Mouse (Mus musculus): ENCODE results near the gene Bcam. TPM values are rescaled to one million over a fixed set of nuclear protein-coding genes. Genes with fewer than 3 reads are reported as not detected.

The Bcam gene
- polyA plus RNA-seq, 1 experiment from 2014 or later, result 5.8 TPM

DNA sequence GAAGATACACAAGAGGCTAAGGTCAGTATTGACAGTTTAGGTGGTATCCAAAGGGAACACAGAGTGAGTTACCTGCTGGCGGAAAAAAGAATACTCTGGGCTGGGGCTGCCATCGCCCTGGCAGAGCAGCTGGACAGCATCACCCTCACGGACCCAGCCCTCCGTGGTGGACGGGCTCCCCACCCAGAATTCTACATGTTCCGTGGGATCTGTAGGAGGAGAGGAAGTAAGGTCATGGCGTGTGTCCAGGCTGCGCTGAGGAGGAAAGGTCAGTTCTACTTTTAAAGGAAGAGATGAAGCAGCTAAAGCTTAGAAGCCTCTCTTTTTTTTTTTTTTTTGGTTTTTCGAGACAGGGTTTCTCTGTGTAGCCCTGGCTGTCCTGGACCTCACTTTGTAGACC lies 6.2 kb downstream of the Bcam start:
- H3K4me2 ChIP-seq (ENCODE audit: low read length), result no peak overlapping the region
- 94% methylated on average over 8 of the region's 9 CpGs for WGBS
- no peaks in the 10 kb centered on the region for H3K4me1 ChIP-seq (ENCODE audit: control insufficient read depth, insufficient read depth, low read length)
- no peak overlapping the region for H3K27ac ChIP-seq (ENCODE audit: low read depth, low read length)
- no peak for ATAC-seq
- no peaks in the 10 kb centered on the region for H3K9me3 ChIP-seq (replicated peaks; ENCODE audit: control insufficient read depth, low read length)
- H3K9ac ChIP-seq (ENCODE audit: low read length), result no peak overlapping the region
- no peaks in the 10 kb centered on the region for H3K36me3 ChIP-seq (ENCODE audit: control insufficient read depth, insufficient read depth, low read length)
- H3K27me3 ChIP-seq (replicated peaks; ENCODE audit: control insufficient read depth, insufficient read depth, low read length), result peaks cover 7% of the 10 kb centered on the region; the same call in 1 of the 2 replicates
- no peak overlapping the region for H3K4me3 ChIP-seq (ENCODE audit: low read depth, low read length)
- DNase-seq (ENCODE audit: low spot score), result no peak

DNA sequence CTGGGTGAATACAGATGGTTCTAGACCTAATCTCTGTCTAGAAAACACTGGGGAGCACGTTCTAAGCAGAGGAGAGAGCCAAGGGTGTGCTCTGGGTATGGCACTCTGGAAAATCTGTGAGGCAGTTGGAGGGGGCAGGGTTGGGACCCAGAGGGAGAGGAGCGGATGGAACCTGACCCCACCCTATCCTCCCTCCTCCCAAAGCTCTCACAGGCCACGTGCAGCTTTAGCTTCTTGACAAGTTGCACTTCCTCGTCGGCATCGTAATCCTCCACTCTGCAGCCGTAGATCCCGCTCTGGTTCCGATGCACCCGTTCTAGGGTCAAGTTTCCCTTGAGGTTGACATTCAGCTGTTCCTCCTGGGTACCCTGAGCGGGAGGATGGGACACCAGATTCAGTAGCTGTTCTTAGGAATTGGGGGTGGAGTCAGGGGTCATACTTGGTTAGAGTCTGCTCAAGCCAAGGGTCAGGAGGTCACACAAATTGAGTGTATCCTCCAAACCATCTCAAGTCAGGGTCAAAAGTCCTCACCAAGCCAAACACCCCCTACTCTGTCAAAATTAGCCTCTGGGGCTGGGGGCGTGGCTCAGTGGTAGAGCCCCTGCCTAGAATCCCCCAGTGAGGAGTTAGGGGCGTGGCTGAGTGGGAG lies 6.9 kb downstream of the Bcam start:
- 87% methylated on average over 13 of the region's 13 CpGs for WGBS

DNA sequence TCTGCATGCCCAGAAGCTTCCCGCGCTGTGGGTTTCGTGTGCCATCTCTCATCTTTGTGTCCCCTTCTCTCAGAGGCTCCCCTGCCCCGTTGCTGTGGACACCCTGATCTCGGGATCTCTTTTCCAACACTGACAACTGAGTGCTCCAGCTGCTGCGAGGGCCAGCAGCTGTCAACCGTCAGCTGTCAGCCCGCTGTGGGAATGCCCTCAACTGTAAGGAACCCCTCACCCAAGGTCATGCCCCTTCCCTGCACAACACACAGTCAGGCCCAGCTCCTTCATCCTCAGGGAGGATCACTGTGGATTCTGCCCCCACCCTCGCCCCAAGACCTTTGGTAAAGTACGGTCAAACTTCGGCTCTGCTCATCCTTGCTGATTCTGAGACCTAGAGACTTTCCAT lies 8.5 kb downstream of the Bcam start:
- H3K4me1 ChIP-seq (ENCODE audit: control insufficient read depth, insufficient read depth, low read length), result no peaks in the 10 kb centered on the region
- H3K27ac ChIP-seq (ENCODE audit: low read depth, low read length), result no peak overlapping the region
- no peak overlapping the region for H3K4me2 ChIP-seq (ENCODE audit: low read length)
- no peak overlapping the region for H3K4me3 ChIP-seq (ENCODE audit: low read depth, low read length)
- no peak for ATAC-seq
- H3K36me3 ChIP-seq (ENCODE audit: control insufficient read depth, insufficient read depth, low read length), result no peaks in the 10 kb centered on the region
- no peaks in the 10 kb centered on the region for H3K27me3 ChIP-seq (replicated peaks; ENCODE audit: control insufficient read depth, insufficient read depth, low read length)
- 90% methylated on average over 11 of the region's 11 CpGs for WGBS
- no peaks in the 10 kb centered on the region for H3K9me3 ChIP-seq (replicated peaks; ENCODE audit: control insufficient read depth, low read length)
- no peak overlapping the region for H3K9ac ChIP-seq (ENCODE audit: low read length)
- DNase-seq (ENCODE audit: low spot score), result no peak

More for the DNA sequence above, 6.9 kb downstream of the Bcam start:
- Histone ChIP-seq H3K9me3 (replicated peaks; ENCODE audit: control insufficient read depth, low read length) (no peaks in the 10 kb centered on the region), H3K27me3 (replicated peaks; ENCODE audit: control insufficient read depth, insufficient read depth, low read length) (peaks cover 2% of the 10 kb centered on the region; the same call in 1 of the 2 replicates), H3K4me2 (ENCODE audit: low read length) (no peak overlapping the region), H3K4me3 (ENCODE audit: low read depth, low read length) (no peak overlapping the region), H3K27ac (ENCODE audit: low read depth, low read length) (no peak overlapping the region), H3K4me1 (ENCODE audit: control insufficient read depth, insufficient read depth, low read length) (no peaks in the 10 kb centered on the region), H3K9ac (ENCODE audit: low read length) (no peak overlapping the region), H3K36me3 (ENCODE audit: control insufficient read depth, insufficient read depth, low read length) (no peaks in the 10 kb centered on the region)
- ATAC-seq, result no peak
- no peak for DNase-seq (ENCODE audit: low spot score)

DNA sequence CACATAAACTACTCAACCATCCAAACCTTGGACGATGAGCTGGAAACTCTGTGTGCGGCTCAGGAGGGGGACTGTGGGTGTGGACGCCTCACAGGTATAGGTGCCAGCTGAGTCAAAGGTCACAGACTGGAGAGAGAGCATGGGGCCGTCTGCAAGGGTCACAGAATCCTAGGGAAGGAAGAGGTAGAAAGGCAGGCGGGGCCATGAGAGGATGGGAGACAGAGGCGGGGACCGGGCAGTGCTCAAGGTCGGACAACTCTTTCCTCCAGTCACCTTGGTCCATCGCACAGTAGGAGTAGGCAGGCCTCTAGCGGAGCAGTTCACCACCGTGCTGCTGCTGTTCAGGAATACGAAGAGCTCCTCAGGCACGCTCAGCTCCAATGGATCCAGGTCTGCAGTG lies 10.8 kb downstream of the Bcam start:
- 90% methylated on average over 13 of the region's 13 CpGs for WGBS
- ATAC-seq (no peak), DNase-seq (ENCODE audit: low spot score) (no peak)
- H3K4me3 ChIP-seq (ENCODE audit: low read depth, low read length), result no peak overlapping the region
- no peaks in the 10 kb centered on the region for H3K9me3 ChIP-seq (replicated peaks; ENCODE audit: control insufficient read depth, low read length)
- H3K4me2 ChIP-seq (ENCODE audit: low read length), result no peak overlapping the region
- no peaks in the 10 kb centered on the region for H3K27me3 ChIP-seq (replicated peaks; ENCODE audit: control insufficient read depth, insufficient read depth, low read length)
- H3K36me3 ChIP-seq (ENCODE audit: control insufficient read depth, insufficient read depth, low read length), result no peaks in the 10 kb centered on the region
- H3K9ac ChIP-seq (ENCODE audit: low read length), result no peak overlapping the region
- H3K4me1 ChIP-seq (ENCODE audit: control insufficient read depth, insufficient read depth, low read length), result no peaks in the 10 kb centered on the region
- H3K27ac ChIP-seq (ENCODE audit: low read depth, low read length), result no peak overlapping the region

DNA sequence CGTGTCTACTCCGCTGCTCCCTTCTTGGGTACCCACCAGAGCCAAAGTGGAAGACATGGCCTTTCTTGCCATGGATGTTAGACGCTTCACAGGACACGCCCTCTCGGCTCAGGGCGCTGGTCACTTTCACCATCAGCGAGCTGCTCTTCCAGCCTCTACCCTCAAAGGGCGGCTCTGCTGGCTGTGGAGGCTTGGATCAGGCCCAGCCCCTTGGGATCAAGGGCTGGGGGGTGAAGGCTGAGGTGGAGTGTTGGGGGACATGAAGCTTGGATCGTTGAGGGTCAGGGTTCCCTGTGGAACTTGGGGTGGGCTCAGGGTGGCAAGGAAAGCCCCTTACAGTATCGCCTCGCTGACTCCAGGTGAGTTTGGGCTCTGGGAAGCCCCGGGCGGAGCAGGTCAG lies 12.2 kb downstream of the Bcam start:
- Histone ChIP-seq H3K27me3 (replicated peaks; ENCODE audit: control insufficient read depth, insufficient read depth, low read length) (no peaks in the 10 kb centered on the region), H3K4me1 (ENCODE audit: control insufficient read depth, insufficient read depth, low read length) (no peaks in the 10 kb centered on the region), H3K9me3 (replicated peaks; ENCODE audit: control insufficient read depth, low read length) (no peaks in the 10 kb centered on the region), H3K4me2 (ENCODE audit: low read length) (no peak overlapping the region), H3K4me3 (ENCODE audit: low read depth, low read length) (no peak overlapping the region), H3K9ac (ENCODE audit: low read length) (no peak overlapping the region), H3K36me3 (ENCODE audit: control insufficient read depth, insufficient read depth, low read length) (no peaks in the 10 kb centered on the region), H3K27ac (ENCODE audit: low read depth, low read length) (no peak overlapping the region)
- ATAC-seq (no peak), DNase-seq (ENCODE audit: low spot score) (no peak)
- WGBS, result 91% methylated on average over 13 of the region's 13 CpGs

DNA sequence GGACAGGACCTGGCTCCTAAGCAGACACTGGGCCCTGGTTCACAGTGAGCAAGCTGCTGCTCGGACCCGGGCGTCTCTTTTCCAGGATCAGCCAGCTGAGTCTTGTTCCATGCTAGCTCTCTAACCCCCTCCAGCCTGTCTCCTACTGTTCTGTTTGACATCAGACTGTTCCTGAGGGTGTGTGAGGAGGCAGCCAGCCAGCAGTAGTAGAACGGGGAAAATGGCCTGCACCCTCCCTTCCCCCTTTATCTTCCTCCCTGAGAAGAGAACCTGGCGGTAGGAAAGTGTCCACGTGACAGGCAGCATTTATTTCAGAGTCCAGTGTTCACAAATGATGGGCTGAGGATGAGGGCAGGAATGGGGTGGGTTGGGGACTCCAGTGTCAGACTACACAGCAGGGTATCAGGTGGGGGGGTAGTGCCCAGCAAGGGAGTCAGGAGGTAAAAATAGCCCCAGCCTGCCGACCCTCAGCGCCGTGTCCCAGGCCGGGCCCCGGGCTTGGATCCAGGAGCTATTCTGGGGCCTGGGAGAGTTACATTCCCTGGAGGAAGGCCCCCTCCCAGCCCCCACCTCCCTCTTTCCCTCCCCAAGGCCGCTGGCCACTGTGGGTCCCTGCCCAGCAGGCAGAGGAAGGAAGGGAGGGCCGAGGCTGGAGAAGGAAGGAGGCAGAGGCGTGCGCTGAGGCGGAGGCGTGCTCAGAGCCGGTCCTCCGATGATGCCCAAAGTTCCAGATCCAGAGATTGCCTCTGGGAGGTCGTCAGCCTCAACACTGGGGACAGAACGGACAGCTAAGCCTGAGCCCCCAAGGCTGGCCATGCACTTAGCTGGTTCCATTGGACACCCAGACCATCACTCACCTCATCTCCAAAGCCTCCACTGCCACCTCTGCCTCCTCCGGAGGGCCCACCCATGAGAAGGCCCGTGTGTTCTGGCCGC lies 14.7 kb downstream of the Bcam start:
- Histone ChIP-seq H3K4me1 (ENCODE audit: control insufficient read depth, insufficient read depth, low read length) (no peaks in the 10 kb centered on the region), H3K9me3 (replicated peaks; ENCODE audit: control insufficient read depth, low read length) (no peaks in the 10 kb centered on the region), H3K4me3 (ENCODE audit: low read depth, low read length) (no peak overlapping the region), H3K9ac (ENCODE audit: low read length) (no peak overlapping the region), H3K27me3 (replicated peaks; ENCODE audit: control insufficient read depth, insufficient read depth, low read length) (no peaks in the 10 kb centered on the region), H3K36me3 (ENCODE audit: control insufficient read depth, insufficient read depth, low read length) (no peaks in the 10 kb centered on the region), H3K27ac (ENCODE audit: low read depth, low read length) (no peak overlapping the region), H3K4me2 (ENCODE audit: low read length) (no peak overlapping the region)
- 78% methylated on average over 23 of the region's 24 CpGs for WGBS
- DNase-seq (ENCODE audit: low spot score), result no peak
- no peak for ATAC-seq

DNA sequence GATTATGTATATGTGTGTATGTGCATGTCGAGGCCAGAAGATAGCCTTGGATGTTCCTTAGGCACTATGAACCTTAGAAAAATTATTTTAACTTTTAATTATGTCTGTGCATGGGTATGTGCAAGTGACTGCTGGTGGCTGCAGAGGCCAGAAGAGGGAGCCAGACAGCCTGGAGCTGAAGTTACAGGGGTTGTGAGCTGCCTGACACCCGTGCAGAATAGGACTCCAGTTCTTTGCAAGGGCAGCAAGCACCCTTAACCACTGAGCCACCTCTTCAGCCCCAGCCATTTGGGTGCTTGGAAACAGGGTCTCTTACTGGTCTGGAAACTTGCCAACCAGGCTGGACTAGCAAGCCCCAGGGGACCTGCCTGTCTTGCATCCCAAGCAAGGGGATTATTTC lies 15.8 kb downstream of the Bcam start:
- Histone ChIP-seq H3K27ac (ENCODE audit: low read depth, low read length) (no peak overlapping the region), H3K27me3 (replicated peaks; ENCODE audit: control insufficient read depth, insufficient read depth, low read length) (no peaks in the 10 kb centered on the region), H3K36me3 (ENCODE audit: control insufficient read depth, insufficient read depth, low read length) (no peaks in the 10 kb centered on the region), H3K4me3 (ENCODE audit: low read depth, low read length) (no peak overlapping the region), H3K9ac (ENCODE audit: low read length) (no peak overlapping the region), H3K4me1 (ENCODE audit: control insufficient read depth, insufficient read depth, low read length) (no peaks in the 10 kb centered on the region), H3K4me2 (ENCODE audit: low read length) (no peak overlapping the region), H3K9me3 (replicated peaks; ENCODE audit: control insufficient read depth, low read length) (no peaks in the 10 kb centered on the region)
- ATAC-seq (no peak), DNase-seq (ENCODE audit: low spot score) (no peak)
- 86% methylated on average over 2 of the region's 2 CpGs for WGBS

DNA sequence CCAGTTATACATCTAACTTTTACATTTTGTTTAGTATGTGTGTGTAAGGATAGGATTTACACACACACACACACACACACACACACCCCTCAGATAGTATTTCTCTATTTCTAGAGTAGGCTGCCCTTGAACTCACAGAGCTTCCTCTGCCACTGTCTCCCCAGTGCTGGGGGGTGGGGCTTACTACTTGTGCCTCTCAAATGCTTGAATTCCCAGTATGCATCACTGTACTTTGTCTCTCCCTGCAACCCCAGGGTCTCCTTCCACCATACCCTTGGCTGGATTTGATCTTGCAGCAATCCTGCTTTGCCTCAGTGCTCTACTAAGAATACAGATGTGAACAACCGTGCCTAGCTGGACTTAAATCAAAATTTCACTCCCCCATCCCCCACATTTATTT lies 16.8 kb downstream of the Bcam start:
- Histone ChIP-seq H3K4me1 (ENCODE audit: control insufficient read depth, insufficient read depth, low read length) (no peaks in the 10 kb centered on the region), H3K36me3 (ENCODE audit: control insufficient read depth, insufficient read depth, low read length) (no peaks in the 10 kb centered on the region), H3K27me3 (replicated peaks; ENCODE audit: control insufficient read depth, insufficient read depth, low read length) (no peaks in the 10 kb centered on the region), H3K4me3 (ENCODE audit: low read depth, low read length) (no peak overlapping the region), H3K4me2 (ENCODE audit: low read length) (no peak overlapping the region), H3K9me3 (replicated peaks; ENCODE audit: control insufficient read depth, low read length) (no peaks in the 10 kb centered on the region), H3K27ac (ENCODE audit: low read depth, low read length) (no peak overlapping the region), H3K9ac (ENCODE audit: low read length) (no peak overlapping the region)
- ATAC-seq (no peak), DNase-seq (ENCODE audit: low spot score) (no peak)
- 92% methylated on average over 1 of the region's 1 CpGs for WGBS

DNA sequence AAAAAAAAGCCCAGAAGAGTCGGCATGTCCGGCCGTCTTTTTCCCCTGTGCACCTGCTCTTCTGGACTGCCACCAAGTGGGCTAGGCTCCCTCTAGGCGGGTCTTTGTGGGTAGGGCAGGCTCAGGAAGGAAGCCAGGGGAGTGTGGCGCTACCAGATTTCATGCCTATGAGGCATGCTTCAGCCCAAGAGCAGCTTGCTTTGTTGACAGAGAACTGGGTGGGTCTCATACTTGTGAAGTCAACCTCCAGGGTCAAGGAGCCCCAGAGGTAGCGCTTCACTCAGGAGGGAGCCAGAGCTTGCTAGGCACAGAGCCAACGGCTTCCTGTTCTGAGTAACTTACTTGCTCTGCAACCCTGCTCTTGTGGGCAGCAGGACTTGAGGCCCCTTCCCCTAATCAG lies 17.2 kb downstream of the Bcam start:
- Histone ChIP-seq H3K9me3 (replicated peaks; ENCODE audit: control insufficient read depth, low read length) (no peaks in the 10 kb centered on the region), H3K4me3 (ENCODE audit: low read depth, low read length) (no peak overlapping the region), H3K36me3 (ENCODE audit: control insufficient read depth, insufficient read depth, low read length) (no peaks in the 10 kb centered on the region), H3K27me3 (replicated peaks; ENCODE audit: control insufficient read depth, insufficient read depth, low read length) (no peaks in the 10 kb centered on the region), H3K9ac (ENCODE audit: low read length) (no peak overlapping the region), H3K4me1 (ENCODE audit: control insufficient read depth, insufficient read depth, low read length) (no peaks in the 10 kb centered on the region), H3K4me2 (ENCODE audit: low read length) (no peak overlapping the region), H3K27ac (ENCODE audit: low read depth, low read length) (no peak overlapping the region)
- WGBS, result 82% methylated on average over 7 of the region's 7 CpGs
- ATAC-seq, result no peak
- no peak for DNase-seq (ENCODE audit: low spot score)
